Mouse (Mus musculus) kidney, embryonic 14.5 days (tissue): ENCODE measurements around the gene Slc22a3. TPM values are rescaled to one million over a fixed set of nuclear protein-coding genes. Genes with fewer than 3 reads are reported as not detected.
A peak's percentile ranks its signal among the peaks of the same experiment; 100 is the strongest.

Source experiments
- ATAC-seq: fragments of 200-750 bp; cut with Nextera tagmentation; 2 replicates; pipeline ENCODE4 v1.8.0; 2017; ENCODE audit warnings: moderate number of reproducible peaks, mild to moderate bottlenecking, moderate TSS enrichment, moderate library complexity; ENCODE audit not compliant: low FRiP score, low TSS enrichment
- H3K27ac ChIP-seq: fragments of 300-500 bp; sonication (generic); 2 replicates; pipeline ENCODE4 v1.5.1; 2014; ENCODE audit warnings: low read depth, mild to moderate bottlenecking, low read length, moderate library complexity, mixed read lengths
- H3K27me3 ChIP-seq: fragments of 300-500 bp; sonication (generic); 2 replicates; pipeline ENCODE4 v1.6.1; 2014; ENCODE audit warnings: mild to moderate bottlenecking, low read length; ENCODE audit not compliant: control insufficient read depth, insufficient read depth
- H3K36me3 ChIP-seq: fragments of 300-500 bp; sonication (generic); 2 replicates; pipeline ENCODE4 v1.6.1; 2014; ENCODE audit warnings: low read length, mixed read lengths; ENCODE audit not compliant: control insufficient read depth, insufficient read depth
- H3K4me1 ChIP-seq: fragments of 300-500 bp; sonication (generic); 2 replicates; pipeline ENCODE4 v1.6.1; 2014; ENCODE audit warnings: low read length, mixed read lengths; ENCODE audit not compliant: control insufficient read depth, insufficient read depth
- H3K4me2 ChIP-seq: fragments of 300-500 bp; sonication (generic); replicated peaks from 2 replicates; pipeline ENCODE4 v1.6.1; 2014; ENCODE audit warnings: low read depth, mild to moderate bottlenecking, low read length
- H3K4me3 ChIP-seq: fragments of 300-500 bp; sonication (generic); 2 replicates; pipeline ENCODE4 v1.5.1; 2014; ENCODE audit warnings: mild to moderate bottlenecking, low read length
- H3K9ac ChIP-seq: fragments of 300-500 bp; sonication (generic); 2 replicates; pipeline ENCODE4 v1.6.1; 2014; ENCODE audit warnings: low read depth, mild to moderate bottlenecking, low read length, moderate library complexity
- H3K9me3 ChIP-seq: fragments of 300-500 bp; sonication (generic); 2 replicates; pipeline ENCODE4 v1.6.1; 2016; ENCODE audit warnings: low read length; ENCODE audit not compliant: control insufficient read depth
- WGBS: fragments of 180-500 bp; shearing (Covaris S2); extraction: QIAGEN DNeasy Blood & Tissue Kit; methylation state at CpG from one replicate; pipeline ENCODE4 v1.1.7; 2014; 5-methylcytosine and 5-hydroxymethylcytosine counted together
- polyA plus RNA-seq: library from polyadenylated mRNA; unstranded; fragments of >200 nt; fragmentation: Nextera tagmentation; extraction: Ambion mirVana; gene quantifications from 2 replicates; pipeline ENCODE4 v1.2.1, GENCODE M21; 2014

The Slc22a3 gene
- polyA plus RNA-seq = 0.41 and 0.53 TPM in 2 replicates

GRCm38 (mm10) chr17:12507654-12508204 is at the start of gene Slc22a3:
Gene Slc22a3 (minus strand): TSS chr17:12507704.
- H3K27ac ChIP-seq = no peak within 1 kb of the TSS
- WGBS = 16% methylated on average over 14 of the region's 14 CpGs
- H3K4me2 ChIP-seq = peak within 1 kb of the TSS; percentile 74
- no peak for ATAC-seq
- H3K4me1 ChIP-seq = no peaks in the 10 kb centered on the region
- no peaks in the 10 kb centered on the region for H3K9me3 ChIP-seq
- H3K4me3 ChIP-seq = peak within 1 kb of the TSS; percentile 32
- no peaks in the 10 kb centered on the region for H3K36me3 ChIP-seq
- peak within 1 kb of the TSS; percentile 1 for H3K9ac ChIP-seq
- peaks cover 44% of the 10 kb centered on the region for H3K27me3 ChIP-seq

- ATAC-seq = 0 out of 2 replicates have a peak, but pooled peaks have one; percentile 47
- no peak overlapping the region for H3K4me3 ChIP-seq
- no peak overlapping the region for H3K4me2 ChIP-seq
- H3K27me3 ChIP-seq = no peaks in the 10 kb centered on the region
- H3K9me3 ChIP-seq = no peaks in the 10 kb centered on the region
- no peaks in the 10 kb centered on the region for H3K36me3 ChIP-seq
- H3K9ac ChIP-seq = no peak overlapping the region
- H3K27ac ChIP-seq = no peak overlapping the region
- no peaks in the 10 kb centered on the region for H3K4me1 ChIP-seq
- WGBS = 47% methylated on average over 13 of the region's 13 CpGs
These were observed 27.0 kb upstream of the Slc22a3 start for GRCm38 (mm10) chr17:12534353-12535145.

DNA sequence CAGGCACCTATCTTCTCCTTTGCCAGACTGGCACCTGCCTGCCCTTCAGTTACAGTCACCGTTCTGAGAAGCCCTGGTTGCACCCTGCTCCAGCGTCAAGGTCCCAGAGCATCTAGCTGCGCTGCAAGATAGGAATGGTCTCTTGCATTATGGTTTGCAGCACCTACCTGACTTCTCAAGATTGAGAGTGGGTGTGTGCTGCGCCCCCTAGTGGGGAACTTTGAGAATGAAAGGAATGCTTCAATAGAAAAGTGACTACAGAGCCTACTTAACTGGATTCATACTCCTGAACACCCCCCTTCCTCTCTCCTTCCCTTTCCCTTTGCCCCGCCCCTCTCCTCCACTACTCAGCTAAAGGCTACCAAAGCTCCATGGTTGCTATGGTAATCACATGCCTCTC is 24.6 kb upstream of the Slc22a3 start:
- H3K27me3 ChIP-seq = no peaks in the 10 kb centered on the region
- H3K36me3 ChIP-seq = no peaks in the 10 kb centered on the region
- no peak overlapping the region for H3K27ac ChIP-seq
- H3K4me3 ChIP-seq = no peak overlapping the region
- WGBS = 35% methylated on average over 5 of the region's 5 CpGs
- H3K4me1 ChIP-seq = no peaks in the 10 kb centered on the region
- H3K9me3 ChIP-seq = no peaks in the 10 kb centered on the region
- ATAC-seq = no peak
- H3K9ac ChIP-seq = no peak overlapping the region
- H3K4me2 ChIP-seq = no peak overlapping the region

GRCm38 (mm10) chr17:12530081-12530480 is 22.6 kb upstream of the Slc22a3 start:
- Histone ChIP-seq H3K4me2 (no peak overlapping the region), H3K9ac (no peak overlapping the region), H3K4me1 (no peaks in the 10 kb centered on the region), H3K4me3 (no peak overlapping the region), H3K27me3 (no peaks in the 10 kb centered on the region), H3K9me3 (no peaks in the 10 kb centered on the region), H3K27ac (no peak overlapping the region), H3K36me3 (no peaks in the 10 kb centered on the region)
- WGBS = 67% methylated on average over 6 of the region's 6 CpGs
- ATAC-seq = no peak

- no peak overlapping the region for H3K9ac ChIP-seq
- H3K36me3 ChIP-seq = no peaks in the 10 kb centered on the region
- H3K27me3 ChIP-seq = no peaks in the 10 kb centered on the region
- no peaks in the 10 kb centered on the region for H3K4me1 ChIP-seq
- H3K27ac ChIP-seq = no peak overlapping the region
- no peak overlapping the region for H3K4me3 ChIP-seq
- no peaks in the 10 kb centered on the region for H3K9me3 ChIP-seq
- ATAC-seq = no peak
- WGBS = 64% methylated on average over 4 of the region's 4 CpGs
- H3K4me2 ChIP-seq = no peak overlapping the region
These were observed 22.0 kb upstream of the Slc22a3 start for GRCm38 (mm10) chr17:12529384-12529985.

DNA sequence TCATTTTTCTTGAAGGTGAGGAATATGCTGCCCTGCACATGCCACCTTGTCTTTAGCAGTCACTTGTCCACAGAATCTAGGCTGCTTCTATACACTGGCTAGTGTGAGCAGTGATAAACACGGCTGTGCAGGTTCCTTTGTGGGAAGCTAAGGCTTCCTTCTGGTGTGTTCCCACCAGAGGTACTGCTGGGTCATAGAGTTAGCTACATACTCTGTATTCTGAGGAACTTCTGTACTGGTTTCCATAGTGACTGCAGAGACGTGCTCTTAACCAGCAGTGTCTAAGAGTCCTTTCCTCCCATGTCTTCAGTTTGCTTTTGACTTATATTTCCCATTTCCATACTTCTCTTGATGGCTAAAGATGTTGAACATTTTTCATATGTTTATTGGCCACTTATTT is 11.6 kb upstream of the Slc22a3 start:
- Histone ChIP-seq H3K9me3 (peaks cover 4% of the 10 kb centered on the region; the same call in 1 of the 2 replicates), H3K9ac (no peak overlapping the region), H3K27me3 (no peaks in the 10 kb centered on the region), H3K27ac (no peak overlapping the region), H3K4me2 (no peak overlapping the region), H3K4me1 (no peaks in the 10 kb centered on the region), H3K36me3 (no peaks in the 10 kb centered on the region), H3K4me3 (no peak overlapping the region)
- no peak for ATAC-seq
- WGBS = 84% methylated on average over 2 of the region's 2 CpGs

- 81% methylated on average over 6 of the region's 6 CpGs for WGBS
- no peak overlapping the region for H3K9ac ChIP-seq
- no peaks in the 10 kb centered on the region for H3K4me1 ChIP-seq
- no peak for ATAC-seq
- H3K4me2 ChIP-seq = no peak overlapping the region
- H3K27ac ChIP-seq = no peak overlapping the region
- no peaks in the 10 kb centered on the region for H3K27me3 ChIP-seq
- peaks cover 4% of the 10 kb centered on the region; the same call in 1 of the 2 replicates for H3K9me3 ChIP-seq
- no peaks in the 10 kb centered on the region for H3K36me3 ChIP-seq
- no peak overlapping the region for H3K4me3 ChIP-seq
These were observed 10.7 kb upstream of the Slc22a3 start for GRCm38 (mm10) chr17:12518194-12518593.

DNA sequence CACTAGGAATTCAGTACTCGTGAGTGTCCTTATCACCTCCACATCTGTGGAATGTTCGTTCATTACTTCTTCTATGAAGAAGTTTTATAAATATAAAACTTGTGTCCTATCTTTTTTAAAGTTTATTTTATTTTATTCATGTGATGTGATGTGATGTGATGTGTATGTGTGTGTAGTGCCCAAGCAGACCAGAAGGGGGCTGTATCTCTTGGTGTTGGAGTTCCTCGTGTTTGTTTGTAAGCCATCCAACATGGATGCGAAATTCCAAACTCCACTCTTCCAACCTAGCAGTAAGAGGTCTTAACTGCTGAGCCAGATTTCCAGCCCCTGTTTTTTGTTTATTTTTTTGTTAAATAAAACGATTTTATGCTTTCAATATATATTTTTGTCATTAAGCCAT is 6.5 kb upstream of the Slc22a3 start:
- WGBS = 82% methylated on average over 5 of the region's 5 CpGs
- 0 out of 2 replicates have a peak, but pooled peaks cover 2% of the 10 kb centered on the region for H3K27me3 ChIP-seq
- no peak overlapping the region for H3K4me3 ChIP-seq
- no peak overlapping the region for H3K4me2 ChIP-seq
- no peak overlapping the region for H3K27ac ChIP-seq
- H3K4me1 ChIP-seq = no peaks in the 10 kb centered on the region
- no peak for ATAC-seq
- H3K9me3 ChIP-seq = no peaks in the 10 kb centered on the region
- no peak overlapping the region for H3K9ac ChIP-seq
- no peaks in the 10 kb centered on the region for H3K36me3 ChIP-seq
